Mouse (Mus musculus) bone marrow macrophage, adult 2 months (primary cell): ENCODE measurements around the gene Acy3.

ENCODE experiments used
- CTCF ChIP-seq: IDR thresholded peaks from 2 replicates; pipeline ENCODE4 v1.5.1; 2012; ENCODE audit warnings: low read depth, mild to moderate bottlenecking, low read length, moderate library complexity
- POLR2A ChIP-seq: IDR thresholded peaks from 2 replicates; pipeline ENCODE4 v1.6.1; 2012; ENCODE audit warnings: mild to moderate bottlenecking, low read depth, low read length, borderline replicate concordance

- TF ChIP-seq POLR2A = no peak
- no peak for TF ChIP-seq CTCF
Observed at GRCm38 (mm10) chr19:4036327-4037045, 50.1 kb downstream of the Acy3 start.
